Mouse (Mus musculus) liver, embryonic 12.5 days (tissue): ENCODE data around the gene Caln1. TPM values are rescaled to one million over a fixed set of nuclear protein-coding genes. Genes with fewer than 3 reads are reported as not detected.

Source experiments
- ATAC-seq: fragments of 200-750 bp; cut with Nextera tagmentation; 2 replicates; pipeline ENCODE4 v1.8.0; 2017; ENCODE audit warnings: moderate number of reproducible peaks, mild to moderate bottlenecking, moderate library complexity
- H3K27ac ChIP-seq: fragments of 300-500 bp; sonication (generic); 2 replicates; pipeline ENCODE4 v1.5.1; 2016; ENCODE audit warnings: mild to moderate bottlenecking
- H3K27me3 ChIP-seq: fragments of 300-500 bp; sonication (generic); replicated peaks from 2 replicates; pipeline ENCODE4 v1.6.1; 2016; ENCODE audit warnings: mild to moderate bottlenecking, moderate library complexity
- H3K36me3 ChIP-seq: fragments of 300-500 bp; sonication (generic); 2 replicates; pipeline ENCODE4 v1.6.1; 2016; ENCODE audit warnings: mild to moderate bottlenecking, moderate library complexity
- H3K4me1 ChIP-seq: fragments of 300-500 bp; sonication (generic); 2 replicates; pipeline ENCODE4 v1.6.1; 2016
- H3K4me2 ChIP-seq: fragments of 300-500 bp; sonication (generic); 2 replicates; pipeline ENCODE4 v1.6.1; 2016; ENCODE audit warnings: mild to moderate bottlenecking, moderate library complexity
- H3K4me3 ChIP-seq: fragments of 300-500 bp; sonication (generic); 2 replicates; pipeline ENCODE4 v1.5.1; 2016; ENCODE audit warnings: mild to moderate bottlenecking, moderate library complexity
- H3K9ac ChIP-seq: fragments of 300-500 bp; sonication (generic); 2 replicates; pipeline ENCODE4 v1.6.1; 2016; ENCODE audit warnings: mild to moderate bottlenecking, moderate library complexity
- H3K9me3 ChIP-seq: fragments of 300-500 bp; sonication (generic); replicated peaks from 2 replicates; pipeline ENCODE4 v1.6.1; 2016; ENCODE audit warnings: mild to moderate bottlenecking, moderate library complexity
- WGBS: fragments of 180-500 bp; shearing (Covaris S2); methylation state at CpG from one replicate; pipeline ENCODE4 v1.1.7; 2016; ENCODE audit not compliant: insufficient replicate concordance; 5-methylcytosine and 5-hydroxymethylcytosine counted together
- polyA plus RNA-seq: library from polyadenylated mRNA; unstranded; fragments of >200 nt; fragmentation: Nextera tagmentation; extraction: Ambion mirVana; gene quantifications from 2 replicates; pipeline ENCODE4 v1.2.1, GENCODE M21; 2016

Gene Caln1
- polyA plus RNA-seq, 1 experiment from 2014 or later, result not detected

GRCm38 (mm10) chr5:130340656-130341055 lies 28.6 kb upstream of the Caln1 start:
- Histone ChIP-seq H3K4me2 (no peak overlapping the region), H3K4me3 (no peak overlapping the region), H3K9ac (no peak overlapping the region), H3K27ac (no peak overlapping the region), H3K9me3 (no peaks in the 10 kb centered on the region), H3K4me1 (no peaks in the 10 kb centered on the region), H3K27me3 (no peaks in the 10 kb centered on the region), H3K36me3 (peaks cover 65% of the 10 kb centered on the region)
- no peak for ATAC-seq
- 81% methylated on average over 15 of the region's 15 CpGs for WGBS

- Histone ChIP-seq H3K4me1 (no peaks in the 10 kb centered on the region), H3K4me2 (no peak overlapping the region), H3K36me3 (peaks cover 36% of the 10 kb centered on the region), H3K9ac (no peak overlapping the region), H3K27me3 (no peaks in the 10 kb centered on the region), H3K9me3 (0 out of 2 replicates have a peak, but pooled peaks cover 17% of the 10 kb centered on the region), H3K27ac (no peak overlapping the region), H3K4me3 (no peak overlapping the region)
- no peak for ATAC-seq
- 51% methylated on average over 7 of the region's 7 CpGs for WGBS
Measured at GRCm38 (mm10) chr5:130344999-130345398, 24.3 kb upstream of the Caln1 start.

- Histone ChIP-seq H3K27ac (no peak overlapping the region), H3K9me3 (0 out of 2 replicates have a peak, but pooled peaks cover 17% of the 10 kb centered on the region), H3K27me3 (no peaks in the 10 kb centered on the region), H3K36me3 (peaks cover 28% of the 10 kb centered on the region), H3K4me2 (no peak overlapping the region), H3K9ac (no peak overlapping the region), H3K4me3 (no peak overlapping the region), H3K4me1 (no peaks in the 10 kb centered on the region)
- no peak for ATAC-seq
- WGBS, result 78% methylated on average over 2 of the region's 2 CpGs
Measured at GRCm38 (mm10) chr5:130345871-130346270, 23.4 kb upstream of the Caln1 start.

- Histone ChIP-seq H3K36me3 (no peaks in the 10 kb centered on the region), H3K4me2 (no peak overlapping the region), H3K27me3 (no peaks in the 10 kb centered on the region), H3K4me3 (no peak overlapping the region), H3K4me1 (no peaks in the 10 kb centered on the region), H3K27ac (no peak overlapping the region), H3K9me3 (0 out of 2 replicates have a peak, but pooled peaks cover 4% of the 10 kb centered on the region), H3K9ac (no peak overlapping the region)
- 43% methylated on average over 7 of the region's 7 CpGs for WGBS
- ATAC-seq, result no peak
Measured at GRCm38 (mm10) chr5:130355223-130355622, 14.0 kb upstream of the Caln1 start.

GRCm38 (mm10) chr5:130363111-130363510 lies 6.1 kb upstream of the Caln1 start:
- no peaks in the 10 kb centered on the region for H3K4me1 ChIP-seq
- 60% methylated on average over 4 of the region's 4 CpGs for WGBS
- H3K36me3 ChIP-seq, result no peaks in the 10 kb centered on the region
- H3K4me2 ChIP-seq, result no peak overlapping the region
- H3K4me3 ChIP-seq, result no peak overlapping the region
- ATAC-seq, result no peak
- 0 out of 2 replicates have a peak, but pooled peaks cover 15% of the 10 kb centered on the region for H3K9me3 ChIP-seq
- H3K27me3 ChIP-seq, result no peaks in the 10 kb centered on the region
- H3K9ac ChIP-seq, result no peak overlapping the region
- H3K27ac ChIP-seq, result no peak overlapping the region

GRCm38 (mm10) chr5:130363773-130364172 lies 5.5 kb upstream of the Caln1 start:
- Histone ChIP-seq H3K4me3 (no peak overlapping the region), H3K9me3 (0 out of 2 replicates have a peak, but pooled peaks cover 18% of the 10 kb centered on the region), H3K27me3 (no peaks in the 10 kb centered on the region), H3K4me2 (no peak overlapping the region), H3K36me3 (no peaks in the 10 kb centered on the region), H3K4me1 (no peaks in the 10 kb centered on the region), H3K27ac (no peak overlapping the region), H3K9ac (no peak overlapping the region)
- 44% methylated on average over 3 of the region's 3 CpGs for WGBS
- no peak for ATAC-seq

GRCm38 (mm10) chr5:130368236-130368635 lies 1.0 kb upstream of the Caln1 start:
- Histone ChIP-seq H3K9me3 (0 out of 2 replicates have a peak, but pooled peaks cover 14% of the 10 kb centered on the region), H3K9ac (no peak overlapping the region), H3K27ac (no peak overlapping the region), H3K4me1 (no peaks in the 10 kb centered on the region), H3K27me3 (no peaks in the 10 kb centered on the region), H3K36me3 (no peaks in the 10 kb centered on the region), H3K4me3 (no peak overlapping the region), H3K4me2 (no peak overlapping the region)
- 68% methylated on average over 6 of the region's 6 CpGs for WGBS
- ATAC-seq, result no peak

- ATAC-seq, result no peak
- H3K4me2 ChIP-seq, result no peak overlapping the region
- H3K4me1 ChIP-seq, result no peaks in the 10 kb centered on the region
- H3K36me3 ChIP-seq, result no peaks in the 10 kb centered on the region
- H3K9me3 ChIP-seq, result no peaks in the 10 kb centered on the region
- H3K27ac ChIP-seq, result no peak overlapping the region
- no peaks in the 10 kb centered on the region for H3K27me3 ChIP-seq
- H3K9ac ChIP-seq, result no peak overlapping the region
- 78% methylated on average over 3 of the region's 3 CpGs for WGBS
- no peak overlapping the region for H3K4me3 ChIP-seq
Measured at GRCm38 (mm10) chr5:130375411-130375810, 6.2 kb downstream of the Caln1 start.

- no peaks in the 10 kb centered on the region for H3K4me1 ChIP-seq
- H3K36me3 ChIP-seq, result no peaks in the 10 kb centered on the region
- ATAC-seq, result no peak
- H3K9me3 ChIP-seq, result no peaks in the 10 kb centered on the region
- no peak within 1 kb of the TSS for H3K4me2 ChIP-seq
- no peak within 1 kb of the TSS for H3K4me3 ChIP-seq
- no peak within 1 kb of the TSS for H3K27ac ChIP-seq
- 15% methylated on average over 13 of the region's 13 CpGs for WGBS
- no peak within 1 kb of the TSS for H3K9ac ChIP-seq
- H3K27me3 ChIP-seq, result no peaks in the 10 kb centered on the region
Measured at GRCm38 (mm10) chr5:130384222-130384912, 15.1 kb downstream of the Caln1 start, which contains the start of gene A330070K13Rik. TSS of gene A330070K13Rik (minus strand) at chr5:130384631.

GRCm38 (mm10) chr5:130386418-130386817 lies 17.2 kb downstream of the Caln1 start:
- ATAC-seq, result no peak
- H3K36me3 ChIP-seq, result no peaks in the 10 kb centered on the region
- no peaks in the 10 kb centered on the region for H3K27me3 ChIP-seq
- H3K9me3 ChIP-seq, result 0 out of 2 replicates have a peak, but pooled peaks cover 5% of the 10 kb centered on the region
- no peak overlapping the region for H3K4me2 ChIP-seq
- WGBS, result 73% methylated on average over 7 of the region's 7 CpGs
- H3K4me1 ChIP-seq, result no peaks in the 10 kb centered on the region
- no peak overlapping the region for H3K9ac ChIP-seq
- no peak overlapping the region for H3K27ac ChIP-seq
- H3K4me3 ChIP-seq, result no peak overlapping the region

- no peaks in the 10 kb centered on the region for H3K36me3 ChIP-seq
- H3K27ac ChIP-seq, result no peak overlapping the region
- ATAC-seq, result no peak
- 0 out of 2 replicates have a peak, but pooled peaks cover 10% of the 10 kb centered on the region for H3K9me3 ChIP-seq
- H3K4me1 ChIP-seq, result no peaks in the 10 kb centered on the region
- H3K9ac ChIP-seq, result no peak overlapping the region
- H3K4me2 ChIP-seq, result no peak overlapping the region
- no peak overlapping the region for H3K4me3 ChIP-seq
- WGBS, result 39% methylated on average over 8 of the region's 8 CpGs
- no peaks in the 10 kb centered on the region for H3K27me3 ChIP-seq
Measured at GRCm38 (mm10) chr5:130393618-130394355, 24.5 kb downstream of the Caln1 start.

GRCm38 (mm10) chr5:130394386-130394785 lies 25.1 kb downstream of the Caln1 start:
- ATAC-seq, result no peak
- WGBS, result 65% methylated on average over 8 of the region's 8 CpGs
- no peak overlapping the region for H3K9ac ChIP-seq
- H3K36me3 ChIP-seq, result no peaks in the 10 kb centered on the region
- no peak overlapping the region for H3K27ac ChIP-seq
- no peaks in the 10 kb centered on the region for H3K27me3 ChIP-seq
- H3K4me2 ChIP-seq, result no peak overlapping the region
- H3K4me3 ChIP-seq, result no peak overlapping the region
- H3K4me1 ChIP-seq, result no peaks in the 10 kb centered on the region
- 0 out of 2 replicates have a peak, but pooled peaks cover 15% of the 10 kb centered on the region for H3K9me3 ChIP-seq
